Mouse (Mus musculus): ENCODE data around the gene Fer.
"Not testable (repeated sequence)": the region's sequence is repeated elsewhere in the genome, so short reads cannot be mapped to it uniquely, and the experiment has no call there.

The Fer gene

DNA sequence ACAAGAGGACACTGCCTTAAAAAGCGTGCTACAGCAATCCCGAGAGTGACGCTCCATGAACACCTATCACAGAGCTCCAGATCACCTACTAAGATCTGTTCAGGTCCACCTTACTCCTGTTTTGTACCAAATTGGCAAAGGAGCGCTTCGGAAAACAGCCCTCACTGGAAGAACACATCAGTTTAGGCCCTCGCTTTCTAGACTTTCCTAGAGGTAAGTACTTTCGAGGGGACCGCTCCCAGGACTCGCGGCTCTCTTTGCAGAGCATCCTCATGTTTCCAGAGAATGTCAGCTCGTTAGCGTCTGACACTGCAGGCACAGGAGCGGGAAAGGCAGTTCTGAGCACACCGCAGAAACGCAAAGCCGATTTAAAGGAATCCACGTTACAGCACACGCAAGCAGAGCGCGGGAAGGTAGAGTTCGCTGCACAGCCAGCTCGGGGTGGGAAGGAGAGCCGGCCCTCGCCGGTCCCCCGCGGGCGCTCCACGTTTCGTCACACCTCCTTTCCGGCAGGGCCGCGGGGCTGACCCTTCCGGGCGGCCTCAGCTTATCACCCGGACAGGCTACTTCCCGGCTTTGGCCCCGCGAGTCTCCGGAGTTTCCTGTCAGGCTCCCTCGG is at the start of gene Fer:
Fer (plus strand) TSS at position 51 of the 619 bp plus-strand sequence.
- DNase-seq (ENCODE audit: low read depth, low spot score), result peak; percentile 27

DNA sequence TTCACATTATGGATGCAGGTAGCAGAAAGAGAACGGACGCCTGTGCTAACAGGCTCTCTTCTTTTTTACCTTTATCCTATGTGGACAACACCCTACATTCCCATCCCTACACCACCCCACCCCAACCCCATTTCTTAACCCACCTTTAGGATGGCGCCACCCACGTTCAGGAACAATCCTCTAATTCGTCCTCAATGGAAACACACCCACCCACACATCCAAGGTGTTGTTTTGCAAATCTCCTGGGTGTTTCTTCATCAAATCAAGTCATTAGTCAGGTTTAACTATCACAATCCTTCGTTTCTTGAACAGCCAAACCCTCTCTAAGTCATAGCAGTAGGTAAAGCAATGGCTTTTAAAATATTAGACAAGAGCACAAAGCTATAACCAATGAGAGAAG is 49.3 kb upstream of the Fer start:
- no peak for DNase-seq (ENCODE audit: low read depth, low spot score)

DNA sequence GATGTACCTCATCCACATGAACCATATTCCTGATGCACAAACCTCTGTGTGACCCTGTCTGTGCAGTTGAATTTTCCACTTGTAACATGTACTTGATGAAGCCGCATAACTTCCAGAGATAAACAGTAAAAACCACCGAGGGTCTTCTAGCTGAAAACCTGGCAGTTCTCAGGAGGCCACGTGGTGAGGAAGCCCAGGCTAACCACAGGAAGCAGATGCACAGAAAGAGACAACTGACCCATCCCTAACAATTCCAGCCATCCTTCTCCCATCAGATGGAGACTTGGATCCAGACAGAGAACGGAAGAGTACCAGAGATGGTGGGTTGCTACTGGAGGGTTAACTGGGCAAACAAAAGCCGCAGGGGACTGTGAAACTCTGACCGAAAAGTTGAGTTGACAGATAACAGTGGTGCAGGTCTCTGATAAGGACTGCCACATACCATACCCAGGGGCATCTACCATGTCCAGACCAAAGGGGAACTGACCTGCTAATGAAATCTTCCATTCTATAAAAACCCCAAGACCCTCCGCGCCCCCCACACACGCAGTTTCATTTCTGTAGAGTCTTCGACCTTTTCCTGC is 44.3 kb upstream of the Fer start:
- no peak for DNase-seq (ENCODE audit: low read depth, low spot score)

- DNase-seq (ENCODE audit: low read depth, low spot score), result no peak
Observed at GRCm38 (mm10) chr17:63824141-63824540, 38.7 kb upstream of the Fer start.

- no peak for DNase-seq (ENCODE audit: low read depth, low spot score)
Observed at GRCm38 (mm10) chr17:63826196-63826595, 36.7 kb upstream of the Fer start.

GRCm38 (mm10) chr17:63826767-63827166 is 36.1 kb upstream of the Fer start:
- DNase-seq (ENCODE audit: low read depth, low spot score), result no peak

- DNase-seq (ENCODE audit: low read depth, low spot score), result no peak
Observed at GRCm38 (mm10) chr17:63828561-63829332, 34.1 kb upstream of the Fer start.

- DNase-seq (ENCODE audit: low read depth, low spot score), result no peak
Observed at GRCm38 (mm10) chr17:63831550-63831949, 31.3 kb upstream of the Fer start.

DNA sequence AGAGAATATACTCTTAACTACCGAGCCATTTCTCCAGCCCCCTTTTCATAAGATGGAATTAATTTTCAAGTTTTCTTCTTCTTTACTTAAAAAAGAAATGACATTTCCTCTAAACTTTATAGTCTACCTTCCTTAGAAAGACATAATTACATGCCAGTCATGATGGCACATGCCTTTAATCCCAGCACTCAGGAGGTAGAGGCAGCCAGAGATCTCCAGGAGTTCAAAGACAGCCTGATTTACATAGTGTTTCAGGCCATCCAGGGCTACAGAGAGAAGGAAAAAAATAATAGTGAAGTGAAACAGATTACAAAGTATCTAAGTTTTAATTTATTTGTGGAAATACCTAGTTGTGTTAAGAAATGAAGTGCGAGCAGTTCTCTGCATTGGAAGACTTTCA is 26.6 kb upstream of the Fer start:
- DNase-seq (ENCODE audit: low read depth, low spot score), result no peak

DNA sequence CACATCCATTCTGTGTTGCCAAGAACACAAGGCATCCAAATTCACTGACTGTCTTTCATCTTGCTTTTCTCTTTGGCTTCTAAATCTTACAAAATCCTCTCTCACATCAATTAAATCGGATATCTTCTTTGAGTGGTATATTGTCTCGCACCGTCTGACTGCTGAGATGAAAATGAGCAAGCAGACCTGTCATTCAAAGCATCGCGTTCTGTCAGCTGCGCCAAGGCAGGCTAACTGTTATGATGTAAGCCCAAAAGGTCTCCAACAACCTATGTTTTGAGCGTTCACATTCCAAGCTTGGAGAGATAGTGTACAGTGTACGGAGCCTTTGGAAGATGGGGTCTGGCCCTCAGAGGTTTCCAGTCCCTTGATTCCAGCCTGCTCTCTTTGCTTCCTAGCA is 26.2 kb upstream of the Fer start:
- no peak for DNase-seq (ENCODE audit: low read depth, low spot score)

GRCm38 (mm10) chr17:63838144-63838543 is 24.7 kb upstream of the Fer start:
- no peak for DNase-seq (ENCODE audit: low read depth, low spot score)

DNA sequence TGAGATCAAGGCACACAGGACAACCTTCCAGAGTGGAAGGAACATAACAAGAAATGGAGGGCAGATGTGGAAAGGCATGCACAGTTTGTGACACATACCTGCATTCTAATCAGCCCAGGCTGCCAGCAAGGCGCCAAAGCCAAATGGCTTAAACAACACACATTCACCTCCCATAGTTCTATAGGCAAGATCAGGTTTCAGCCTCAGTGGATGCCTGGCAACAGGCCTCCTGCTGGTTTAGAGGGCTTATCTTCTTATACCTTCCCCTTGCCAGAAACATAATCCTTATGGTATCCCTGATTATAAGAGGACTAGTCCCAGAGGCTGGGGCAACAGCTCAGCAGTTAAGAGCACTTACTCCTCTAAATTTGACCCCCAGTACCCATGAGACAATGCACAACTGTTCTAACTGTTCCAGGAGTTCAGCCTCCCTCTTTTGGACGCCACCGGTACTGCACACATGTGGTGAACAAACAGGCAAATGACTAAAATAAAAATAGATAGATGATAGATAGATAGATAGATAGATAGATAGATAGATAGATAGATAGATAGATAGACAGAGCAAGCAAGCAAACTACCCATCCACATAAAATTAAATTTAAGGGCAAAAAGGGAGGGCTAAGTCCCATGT is 23.1 kb upstream of the Fer start:
- no peak for DNase-seq (ENCODE audit: low read depth, low spot score)

GRCm38 (mm10) chr17:63842226-63842625 is 20.6 kb upstream of the Fer start:
- DNase-seq (ENCODE audit: low read depth, low spot score), result no peak

GRCm38 (mm10) chr17:63844936-63845335 is 17.9 kb upstream of the Fer start:
- DNase-seq (ENCODE audit: low read depth, low spot score), result no peak

- DNase-seq (ENCODE audit: low read depth, low spot score), result not testable (repeated sequence)
Observed at GRCm38 (mm10) chr17:63845766-63846165, 17.1 kb upstream of the Fer start.

GRCm38 (mm10) chr17:63849151-63849550 is 13.7 kb upstream of the Fer start:
- DNase-seq (ENCODE audit: low read depth, low spot score), result peak; percentile 4

- peak; percentile 85 for DNase-seq (ENCODE audit: low read depth, low spot score)
Observed at GRCm38 (mm10) chr17:63849566-63849965, 13.3 kb upstream of the Fer start.

DNA sequence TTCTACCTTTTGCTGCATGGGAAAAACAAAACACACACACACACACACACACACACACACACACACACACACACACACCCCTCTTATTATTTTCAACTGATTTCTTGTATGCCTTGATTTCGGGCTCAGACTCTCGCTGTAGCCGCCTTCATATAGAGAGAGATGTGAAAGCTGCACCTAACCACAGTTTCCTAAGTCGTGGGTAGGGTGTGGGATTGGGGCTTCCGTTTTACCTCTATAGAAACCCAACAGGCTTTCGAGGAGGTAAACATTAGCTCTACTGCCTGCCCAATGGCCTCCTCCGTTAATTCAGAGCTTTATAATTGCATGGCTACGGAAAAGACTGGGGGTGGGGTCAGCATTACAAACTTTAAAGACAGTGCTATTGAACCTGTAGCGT is 12.8 kb upstream of the Fer start:
- DNase-seq (ENCODE audit: low read depth, low spot score), result no peak

DNA sequence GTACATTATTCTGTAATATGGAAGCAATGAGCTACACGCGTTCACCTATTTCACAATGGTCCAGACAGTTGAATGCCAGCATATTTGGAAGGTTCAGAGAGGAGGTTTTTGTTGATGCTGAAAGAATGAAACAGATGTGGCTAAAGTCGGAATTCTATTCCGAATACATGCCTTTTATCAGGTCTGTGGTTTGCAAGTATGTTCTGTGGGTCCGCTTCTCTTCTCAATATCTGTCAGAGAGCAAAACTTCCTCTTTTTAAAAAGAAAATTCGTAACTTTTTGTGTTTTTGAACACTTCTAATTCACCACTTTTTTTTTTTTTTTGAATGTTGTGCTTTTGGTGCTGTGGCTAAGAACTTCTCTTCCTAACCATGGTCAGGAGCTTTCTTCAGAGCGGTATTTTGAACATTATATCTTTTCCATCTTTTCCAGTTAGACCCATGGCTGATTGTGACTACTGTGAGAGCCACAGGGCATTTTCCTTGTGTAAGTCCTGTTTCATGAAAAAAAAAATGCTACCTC is 5.8 kb upstream of the Fer start:
- DNase-seq (ENCODE audit: low read depth, low spot score), result no peak

DNA sequence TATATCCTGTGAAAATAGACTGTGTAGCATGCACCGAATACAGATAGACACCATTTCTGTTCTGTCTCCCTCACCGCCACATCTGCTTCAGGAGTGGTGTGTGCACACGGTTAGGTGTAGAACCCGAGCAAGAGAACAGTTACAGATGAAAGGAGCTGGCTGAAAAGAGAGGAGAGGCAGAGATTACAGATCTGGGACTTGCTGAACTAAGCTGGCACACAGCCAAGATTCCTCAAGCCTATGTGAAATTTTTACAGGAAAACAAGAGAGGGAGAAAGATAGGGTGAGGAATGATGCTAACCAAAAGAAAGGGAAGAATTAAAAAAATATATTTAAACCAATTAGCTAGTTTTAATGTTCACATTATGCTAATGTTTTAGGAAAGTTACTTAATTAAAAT is 1.9 kb upstream of the Fer start:
- DNase-seq (ENCODE audit: low read depth, low spot score), result peak; percentile 46

- DNase-seq (ENCODE audit: low read depth, low spot score), result no peak
Observed at GRCm38 (mm10) chr17:63862399-63862798, 463 bp upstream of the Fer start.

DNA sequence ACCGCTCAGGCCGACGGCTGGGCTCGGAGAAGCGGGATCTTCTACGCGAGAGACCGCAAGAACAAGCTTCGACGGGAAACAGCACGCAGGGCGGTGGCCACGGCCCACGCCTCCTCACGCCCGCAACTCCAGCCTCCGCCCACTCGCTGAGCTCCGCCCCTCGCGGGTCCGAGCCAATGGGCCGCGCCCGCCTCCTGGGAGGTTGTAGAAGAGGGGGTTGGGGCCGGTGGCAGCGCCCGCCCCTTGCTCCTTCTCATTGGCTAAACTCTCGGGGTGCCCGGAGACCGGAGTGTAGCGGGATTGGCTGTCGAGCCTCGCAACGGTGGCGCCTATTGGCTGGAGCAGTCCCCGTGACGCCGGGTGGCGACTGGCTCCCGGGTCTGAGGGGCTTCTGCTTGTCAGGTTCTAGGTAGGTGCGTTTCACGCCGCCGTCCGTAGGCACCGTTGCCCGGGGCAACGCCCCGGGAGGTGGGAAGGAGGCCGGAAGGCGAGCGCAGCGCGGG is 836 bp downstream of the Fer start, which contains the start of gene A930002H24Rik:
A930002H24Rik (minus strand) TSS at position 145 of the 503 bp plus-strand sequence.
- DNase-seq (ENCODE audit: low read depth, low spot score), result peak; percentile 96
